Mouse (Mus musculus): ENCODE measurements around the gene Tbc1d10a. TPM values are rescaled to one million over a fixed set of nuclear protein-coding genes. Genes with fewer than 3 reads are reported as not detected.
A peak's percentile ranks its signal among the peaks of the same experiment; 100 is the strongest.

Gene Tbc1d10a
- total and polyA plus RNA-seq, 3 experiments = 23.0 to 27.4 TPM; not detected in 1

DNA sequence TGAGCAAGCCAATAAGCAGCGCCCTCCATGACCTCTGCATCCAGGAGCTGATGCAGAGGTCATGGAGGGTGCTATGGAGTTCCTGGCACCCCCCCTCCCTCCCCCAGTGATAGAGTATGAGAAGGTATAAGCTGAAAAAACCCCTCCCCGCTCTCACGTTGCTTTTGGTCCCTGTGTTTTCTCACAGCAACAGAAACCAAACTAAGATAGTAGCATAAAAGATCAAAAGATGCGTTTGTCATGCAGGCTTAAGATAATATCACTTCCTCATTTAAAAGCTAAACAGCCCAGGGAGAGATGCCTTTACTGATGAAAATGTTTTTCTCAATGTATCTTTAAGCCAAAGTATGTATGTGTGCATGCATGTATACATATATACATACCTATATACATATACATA, 60.0 kb downstream of the Tbc1d10a start:
- Histone ChIP-seq H3K4me3 (ENCODE audit: control insufficient read depth in 1 of 2, insufficient read depth in 1 of 2, low read depth in 2 of 2, low read length in 2 of 2) (no peak overlapping the region), H3K9me3 (replicated peaks; ENCODE audit: insufficient read depth, low read length) (no peaks in the 10 kb centered on the region), H3K9ac (ENCODE audit: control insufficient read depth, low read depth, low read length, poor library complexity, severe bottlenecking) (no peak overlapping the region), H3K27me3 (ENCODE audit: control insufficient read depth in 1 of 2, insufficient read depth in 2 of 2, low read length in 2 of 2) (no peaks in the 10 kb centered on the region), H3K4me1 (ENCODE audit: control insufficient read depth in 1 of 2, insufficient read depth in 2 of 2, low read length in 2 of 2) (peaks cover 2 to 19% of the 10 kb centered on the region in 2 experiments; a peak in 3 of 4 replicates), H3K27ac (ENCODE audit: control insufficient read depth, low read depth, low read length) (no peak overlapping the region), H3K79me2 (ENCODE audit: control insufficient read depth, insufficient read depth, low read length, poor library complexity) (no peaks in the 10 kb centered on the region), H3K36me3 (ENCODE audit: control insufficient read depth in 1 of 2, insufficient read depth in 2 of 2, low read length in 2 of 2) (peaks cover 0 to 25% of the 10 kb centered on the region in 2 experiments; a peak in 2 of 4 replicates)
- no peak for DNase-seq (ENCODE audit: low read depth, low spot score)
- TF ChIP-seq GATA1 (IDR thresholded peaks at IDR 0.05; ENCODE audit: low read depth, low read length) (peak; percentile 62), EP300 (IDR thresholded peaks at IDR 0.05; ENCODE audit: low read depth in 1 of 2, low read length in 2 of 2) (peak in 1 of 2 experiments; percentile 73; a peak in 2 of 4 replicates), TCF12 (IDR thresholded peaks at IDR 0.05; ENCODE audit: low read depth, low read length) (peak; percentile 24; the same call in 1 of the 2 replicates), USF2 (IDR thresholded peaks at IDR 0.05; ENCODE audit: borderline replicate concordance in 1 of 2, insufficient read depth in 1 of 2, low read depth in 1 of 2, low read length in 2 of 2) (no peak), ZKSCAN1 (IDR thresholded peaks at IDR 0.05; ENCODE audit: low read depth, low read length) (no peak), RCOR1 (IDR thresholded peaks at IDR 0.05; ENCODE audit: low read depth, low read length) (no peak)

DNA sequence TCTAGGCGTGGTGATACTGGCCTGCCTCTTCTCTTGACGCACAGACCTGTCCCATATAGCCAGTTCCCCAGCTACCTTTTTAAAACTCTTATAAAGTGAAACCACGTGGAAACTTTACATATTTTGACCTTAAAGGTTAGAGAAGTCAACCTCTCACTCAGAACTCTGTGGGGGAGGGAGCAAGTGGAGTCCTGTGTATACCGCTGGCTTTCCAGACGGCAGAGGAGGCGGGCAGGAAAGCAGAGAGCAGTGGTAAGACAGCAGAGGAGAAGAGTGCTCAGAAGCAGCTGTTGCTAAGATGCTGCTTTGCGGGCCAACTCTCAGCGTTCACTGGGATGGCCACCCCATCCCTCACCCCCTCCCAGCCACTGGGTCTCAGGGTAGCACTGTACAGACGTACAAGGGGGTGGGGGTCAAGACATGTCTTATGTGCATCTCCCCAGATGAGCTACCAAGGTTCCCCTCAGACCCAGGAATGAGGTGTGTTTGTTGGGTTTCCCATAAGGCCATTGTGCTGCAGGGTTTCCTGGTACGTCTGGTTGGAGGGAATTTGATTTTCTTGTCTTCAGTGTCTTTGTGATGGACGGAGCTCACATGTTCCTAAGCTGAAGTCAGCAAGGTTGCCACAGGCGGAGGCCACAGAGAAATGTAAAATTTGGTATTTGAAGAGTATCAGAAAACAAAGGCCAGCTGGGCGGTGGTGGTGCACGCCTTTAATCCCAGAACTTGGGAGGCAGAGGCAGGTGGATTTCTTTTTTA, 60.8 kb downstream of the Tbc1d10a start:
- H3K4me1 ChIP-seq (ENCODE audit: control insufficient read depth in 1 of 2, insufficient read depth in 2 of 2, low read length in 2 of 2) = peaks cover 2 to 19% of the 10 kb centered on the region in 2 experiments; a peak in 3 of 4 replicates
- H3K9me3 ChIP-seq (replicated peaks; ENCODE audit: insufficient read depth, low read length) = no peaks in the 10 kb centered on the region
- H3K79me2 ChIP-seq (ENCODE audit: control insufficient read depth, insufficient read depth, low read length, poor library complexity) = no peaks in the 10 kb centered on the region
- no peak overlapping the region for H3K9ac ChIP-seq (ENCODE audit: control insufficient read depth, low read depth, low read length, poor library complexity, severe bottlenecking)
- H3K4me3 ChIP-seq (ENCODE audit: control insufficient read depth in 1 of 2, insufficient read depth in 1 of 2, low read depth in 2 of 2, low read length in 2 of 2) = no peak overlapping the region
- no peak for DNase-seq (ENCODE audit: low read depth, low spot score)
- no peaks in the 10 kb centered on the region for H3K27me3 ChIP-seq (ENCODE audit: control insufficient read depth in 1 of 2, insufficient read depth in 2 of 2, low read length in 2 of 2)
- peaks cover 0 to 25% of the 10 kb centered on the region in 2 experiments; a peak in 2 of 4 replicates for H3K36me3 ChIP-seq (ENCODE audit: control insufficient read depth in 1 of 2, insufficient read depth in 2 of 2, low read length in 2 of 2)
- no peak for TF ChIP-seq USF2 (IDR thresholded peaks at IDR 0.05; ENCODE audit: borderline replicate concordance in 1 of 2, insufficient read depth in 1 of 2, low read depth in 1 of 2, low read length in 2 of 2)
- TF ChIP-seq ELF1 (IDR thresholded peaks at IDR 0.05; ENCODE audit: low read depth, low read length) = no peak
- no peak for TF ChIP-seq SMC3 (IDR thresholded peaks at IDR 0.05; ENCODE audit: low read depth, low read length)
- TF ChIP-seq MAZ (IDR thresholded peaks at IDR 0.05; ENCODE audit: low read depth, low read length) = no peak
- no peak for TF ChIP-seq RAD21 (IDR thresholded peaks at IDR 0.05; ENCODE audit: low read depth, low read length)
- TF ChIP-seq BHLHE40 (IDR thresholded peaks at IDR 0.05; ENCODE audit: borderline replicate concordance, low read depth, low read length) = no peak
- no peak for TF ChIP-seq GABPA (IDR thresholded peaks at IDR 0.05; ENCODE audit: low read depth, low read length)
- no peak for TF ChIP-seq MYB (IDR thresholded peaks at IDR 0.05; ENCODE audit: low read depth, low read length)
- no peak for TF ChIP-seq ZKSCAN1 (IDR thresholded peaks at IDR 0.05; ENCODE audit: low read depth, low read length)
- TF ChIP-seq TBP (IDR thresholded peaks at IDR 0.05; ENCODE audit: low read depth, low read length) = no peak
- TF ChIP-seq ZNF384 (IDR thresholded peaks at IDR 0.05; ENCODE audit: low read depth, low read length) = no peak
- H3K27ac ChIP-seq (ENCODE audit: control insufficient read depth, low read depth, low read length) = no peak overlapping the region
